Mouse (Mus musculus) stomach, postnatal 0 days (tissue): Measurements from ENCODE around the gene Stfa1.

Source experiments
- CTCF ChIP-seq: IDR thresholded peaks from 2 replicates; pipeline ENCODE4 v1.5.1; 2016; ENCODE audit warnings: antibody characterized with exemption, low read depth, mild to moderate bottlenecking, moderate library complexity
- EP300 ChIP-seq: optimal IDR thresholded peaks from 2 replicates; pipeline ENCODE3; 2016; ENCODE audit warnings: antibody characterized with exemption

DNA sequence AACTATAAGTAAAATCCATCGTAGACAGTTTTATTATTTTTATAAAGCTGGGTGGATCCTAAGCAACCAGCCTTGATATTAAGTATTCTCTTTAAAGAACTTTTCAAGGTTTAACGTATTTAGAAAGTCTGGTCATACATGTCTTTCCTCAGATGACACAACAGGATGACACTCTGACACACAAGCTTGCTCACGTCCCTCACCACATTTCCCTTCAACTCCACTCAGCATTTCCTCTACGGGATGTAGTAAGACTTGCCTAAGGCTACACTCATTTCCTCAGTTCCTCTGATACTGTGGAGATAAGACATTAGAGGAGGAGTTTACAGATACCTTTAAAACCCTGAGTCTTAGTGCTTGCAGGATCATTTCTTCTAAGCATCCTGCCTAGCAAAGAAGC lies 30.9 kb downstream of the Stfa1 start:
- TF ChIP-seq EP300 (no peak), CTCF (no peak)
